Mouse (Mus musculus) lung, postnatal 10 days (tissue): ENCODE measurements around the gene Gng12.
A peak's percentile ranks its signal among the peaks of the same experiment; 100 is the strongest.
"Not testable (repeated sequence)": the region's sequence is repeated elsewhere in the genome, so short reads cannot be mapped to it uniquely, and the experiment has no call there.

Source experiments
- DNase-seq: peaks from one replicate; pipeline ENCODE4 v3.0.0; 2021

The Gng12 gene

GRCm38 (mm10) chr6:66958466-66959235 lies 62.5 kb downstream of the Gng12 start:
- DNase-seq: no peak

GRCm38 (mm10) chr6:66962582-66963043 lies 66.4 kb downstream of the Gng12 start:
- DNase-seq: peak; percentile 74

DNA sequence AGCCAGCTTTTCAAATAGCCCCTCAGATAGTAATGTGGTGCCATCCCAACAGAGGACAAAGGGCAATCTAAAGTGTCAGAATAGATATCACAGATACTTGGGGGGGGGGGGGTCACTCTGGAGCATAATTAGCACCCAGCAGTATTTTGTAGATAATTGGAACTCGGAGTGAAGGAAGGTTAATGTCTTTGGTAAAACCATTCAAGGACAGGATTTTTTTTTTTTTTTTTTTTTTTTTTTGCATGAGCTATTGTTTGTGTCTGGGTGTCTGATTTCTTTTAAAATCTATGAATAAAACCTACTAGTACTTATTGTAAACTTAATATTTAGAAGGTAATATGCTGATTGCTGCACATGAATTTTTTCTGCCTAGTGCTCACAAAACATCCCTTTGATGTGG lies 66.9 kb downstream of the Gng12 start:
- no peak for DNase-seq

DNA sequence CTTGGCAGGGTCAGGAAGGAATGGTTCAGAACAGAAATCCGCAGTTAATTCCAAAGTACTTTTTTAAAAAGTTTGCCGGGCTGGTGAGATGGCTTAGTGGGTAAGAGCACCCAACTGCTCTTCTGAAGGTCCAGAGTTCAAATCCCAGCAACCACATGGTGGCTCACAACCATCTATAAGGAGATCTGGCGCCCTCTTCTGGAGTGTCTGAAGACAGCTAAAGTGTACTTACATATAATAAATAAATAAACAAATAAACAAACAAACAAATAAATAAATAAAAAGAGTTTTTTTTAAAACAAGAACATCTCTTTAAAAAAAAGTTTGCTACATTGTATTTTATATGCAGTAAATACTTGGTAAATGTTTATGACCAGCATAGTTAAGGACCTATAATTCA lies 67.5 kb downstream of the Gng12 start:
- DNase-seq: not testable (repeated sequence)

DNA sequence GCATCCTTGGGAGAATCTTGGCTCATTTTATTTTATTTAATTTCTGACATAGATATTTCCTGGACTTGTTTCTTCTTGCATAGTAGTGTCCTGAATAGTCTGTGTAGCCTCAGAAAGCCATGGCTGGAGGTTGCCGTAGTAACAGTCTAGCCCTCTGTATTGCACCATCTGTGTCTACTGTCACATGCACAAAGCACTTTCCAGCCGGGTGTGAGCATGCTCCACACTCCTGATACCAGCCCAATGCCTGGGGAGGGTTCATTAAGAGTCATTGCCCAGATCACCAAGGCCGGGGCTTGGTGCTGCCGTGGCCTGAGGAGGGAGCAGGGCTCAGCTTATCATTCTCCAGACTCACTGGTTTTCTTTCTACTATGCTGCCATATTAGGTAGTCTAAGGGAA lies 68.0 kb downstream of the Gng12 start:
- peak; percentile 43 for DNase-seq

GRCm38 (mm10) chr6:66965203-66965602 lies 69.0 kb downstream of the Gng12 start:
- DNase-seq: no peak

GRCm38 (mm10) chr6:66967788-66968187 lies 71.6 kb downstream of the Gng12 start:
- DNase-seq: no peak

DNA sequence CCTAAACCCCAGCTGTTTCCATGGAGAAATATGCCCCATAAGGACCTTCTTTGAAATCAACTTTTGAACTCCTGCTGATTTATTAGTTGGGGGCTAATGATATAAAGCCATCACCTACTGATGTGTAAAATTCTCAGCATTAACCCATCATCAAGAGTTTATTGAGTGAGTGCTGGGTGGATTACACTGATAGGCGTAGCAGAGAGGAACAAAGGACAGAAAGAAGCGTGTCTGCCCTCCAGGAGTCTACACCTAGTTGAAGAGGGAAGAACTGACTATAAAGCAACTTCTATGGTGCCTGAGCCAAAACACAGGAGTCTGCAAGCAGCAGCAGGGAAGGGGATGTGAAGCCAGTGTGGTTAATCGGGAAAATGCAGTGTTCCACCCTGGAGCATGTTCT lies 73.2 kb downstream of the Gng12 start:
- DNase-seq: no peak

- DNase-seq: no peak
Observed at GRCm38 (mm10) chr6:66972300-66972699, 76.1 kb downstream of the Gng12 start.

GRCm38 (mm10) chr6:66973180-66973579 lies 77.0 kb downstream of the Gng12 start:
- DNase-seq: no peak

- no peak for DNase-seq
Observed at GRCm38 (mm10) chr6:66975522-66975921, 79.3 kb downstream of the Gng12 start.

DNA sequence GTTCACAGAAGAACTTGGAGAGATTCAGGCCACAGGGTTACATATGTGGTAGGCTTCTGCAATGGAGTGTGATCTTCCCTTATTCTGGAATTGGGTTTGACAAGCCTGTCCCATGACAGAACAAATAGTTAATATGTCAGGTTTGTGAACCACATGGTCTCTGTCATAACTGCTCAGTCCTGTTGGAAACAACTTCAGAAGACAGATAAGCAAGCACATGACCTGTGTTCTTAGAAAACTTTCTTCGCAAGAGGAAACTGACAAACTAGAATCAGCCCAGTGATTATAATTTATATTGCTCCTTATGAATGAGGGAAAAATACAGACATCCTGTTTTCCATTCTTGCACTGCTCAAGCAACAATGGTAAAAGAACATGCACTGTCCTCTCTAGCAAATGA lies 83.0 kb downstream of the Gng12 start:
- no peak for DNase-seq

DNA sequence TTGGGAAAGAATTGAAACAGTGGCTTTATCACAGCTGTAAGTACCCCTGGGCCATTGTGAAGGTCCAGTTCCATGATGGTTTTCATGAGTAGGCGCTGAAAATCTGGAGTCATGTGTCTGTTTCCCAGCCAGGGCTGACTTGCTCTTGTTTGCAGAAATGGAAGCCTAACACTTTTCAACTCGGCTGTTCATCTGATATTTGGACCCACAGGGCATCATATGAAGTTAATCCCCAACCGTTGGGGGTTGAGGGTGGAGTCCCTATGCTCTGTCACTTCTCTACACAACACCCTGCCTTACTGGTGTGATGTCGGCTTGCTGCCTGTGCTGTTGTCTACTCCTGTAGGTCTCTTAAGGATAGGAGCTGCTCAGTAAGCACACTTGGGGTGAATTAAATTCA lies 83.8 kb downstream of the Gng12 start:
- DNase-seq: no peak

- DNase-seq: no peak
Observed at GRCm38 (mm10) chr6:66981366-66981765, 85.2 kb downstream of the Gng12 start.

DNA sequence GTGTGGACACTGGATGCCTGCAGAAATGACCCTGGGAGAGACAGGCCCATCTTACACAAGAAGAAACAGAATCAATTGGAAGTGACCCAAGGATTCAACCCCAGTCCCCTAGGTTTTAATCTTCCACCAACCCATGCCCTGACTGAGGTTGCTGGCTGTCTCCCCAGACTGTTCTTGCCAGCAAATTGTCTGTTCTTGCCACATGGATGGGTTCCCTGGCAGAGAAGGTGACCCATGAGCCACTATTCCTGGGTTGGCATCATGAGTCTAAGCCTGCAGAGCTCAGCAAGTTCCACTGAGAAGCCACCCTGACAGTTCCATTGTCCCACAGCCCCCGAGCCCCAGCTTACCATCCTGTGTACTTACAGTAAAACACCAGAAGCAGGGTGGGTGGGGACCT lies 85.7 kb downstream of the Gng12 start:
- DNase-seq: no peak

DNA sequence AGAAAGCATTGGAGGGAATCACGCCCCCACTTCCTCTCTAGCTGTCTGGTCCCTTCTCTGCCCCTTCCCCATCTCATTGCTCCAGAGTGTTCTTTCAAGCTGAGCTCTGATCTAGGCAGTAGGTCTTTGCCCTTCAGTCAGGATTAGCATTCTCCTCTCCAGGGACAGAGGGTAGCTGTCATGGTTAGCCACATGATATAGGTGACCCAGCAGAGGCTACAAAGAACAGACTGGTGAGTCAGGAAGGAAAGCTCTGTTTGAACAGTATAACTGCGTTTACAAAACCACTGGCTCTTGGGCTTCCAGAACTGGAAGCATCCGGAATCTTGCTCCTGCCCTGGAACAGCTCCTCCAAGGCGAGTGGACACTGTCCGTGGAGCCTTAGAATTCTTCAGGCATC lies 87.9 kb downstream of the Gng12 start:
- no peak for DNase-seq

GRCm38 (mm10) chr6:66984672-66985071 lies 88.5 kb downstream of the Gng12 start:
- no peak for DNase-seq

DNA sequence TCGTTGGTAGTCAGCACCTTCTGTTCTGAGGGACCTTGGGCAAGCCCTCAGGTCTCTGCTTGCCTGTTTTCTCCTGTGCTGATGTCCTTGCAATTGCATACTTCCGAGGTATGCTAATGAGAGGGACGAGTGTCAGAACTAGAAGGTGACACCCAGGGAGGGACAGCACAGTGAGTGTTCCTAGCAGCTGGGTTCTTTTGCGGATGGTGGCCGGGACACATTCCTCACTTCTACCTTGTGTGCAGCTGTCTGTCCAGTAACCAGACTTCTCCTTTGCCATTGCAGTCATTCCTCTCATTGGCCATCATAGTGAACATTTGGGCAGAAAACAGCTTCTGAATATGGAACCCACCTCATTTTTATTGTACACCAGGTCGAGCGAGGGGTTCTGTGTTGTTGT lies 89.3 kb downstream of the Gng12 start:
- no peak for DNase-seq

DNA sequence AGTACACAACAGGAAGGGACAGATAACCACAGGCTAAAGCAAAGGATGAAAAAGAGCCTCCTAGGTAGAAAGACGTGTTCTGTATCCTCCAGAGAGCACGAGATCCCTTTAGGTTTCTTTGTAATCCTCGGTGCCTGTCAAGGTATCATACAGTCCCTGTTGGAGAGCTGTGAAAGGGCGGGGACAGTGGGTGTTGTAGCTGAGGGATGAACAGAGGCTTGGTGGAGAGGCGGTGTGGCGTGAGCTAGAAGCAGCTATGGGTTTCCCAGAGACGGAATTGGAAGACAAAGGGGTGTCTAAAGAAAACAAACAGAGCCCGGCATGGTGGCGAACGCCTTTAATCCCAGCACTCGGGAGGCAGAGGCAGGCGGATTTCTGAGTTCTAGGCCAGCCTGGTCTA lies 89.9 kb downstream of the Gng12 start:
- no peak for DNase-seq

DNA sequence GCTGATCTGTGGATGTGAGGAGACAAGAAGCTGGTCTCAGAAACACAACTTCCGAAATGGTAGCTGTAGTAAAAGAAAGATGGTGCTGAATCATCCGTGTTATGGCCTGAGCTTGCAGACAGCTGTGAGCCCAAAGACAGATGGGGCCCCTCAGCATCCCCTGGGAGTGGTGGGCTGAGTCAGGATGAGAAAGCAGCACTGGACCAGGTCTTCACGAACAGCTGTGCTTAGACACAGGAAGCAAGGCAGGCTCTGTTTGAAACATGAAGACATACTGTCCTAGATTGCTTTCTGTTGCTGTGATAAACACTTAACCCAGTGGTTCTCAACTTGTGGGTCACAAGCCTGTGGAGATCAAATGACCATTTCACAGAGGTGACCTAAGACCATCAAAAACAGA lies 91.4 kb downstream of the Gng12 start:
- DNase-seq: peak; percentile 29

- no peak for DNase-seq
Observed at GRCm38 (mm10) chr6:66988363-66988762, 92.2 kb downstream of the Gng12 start.

DNA sequence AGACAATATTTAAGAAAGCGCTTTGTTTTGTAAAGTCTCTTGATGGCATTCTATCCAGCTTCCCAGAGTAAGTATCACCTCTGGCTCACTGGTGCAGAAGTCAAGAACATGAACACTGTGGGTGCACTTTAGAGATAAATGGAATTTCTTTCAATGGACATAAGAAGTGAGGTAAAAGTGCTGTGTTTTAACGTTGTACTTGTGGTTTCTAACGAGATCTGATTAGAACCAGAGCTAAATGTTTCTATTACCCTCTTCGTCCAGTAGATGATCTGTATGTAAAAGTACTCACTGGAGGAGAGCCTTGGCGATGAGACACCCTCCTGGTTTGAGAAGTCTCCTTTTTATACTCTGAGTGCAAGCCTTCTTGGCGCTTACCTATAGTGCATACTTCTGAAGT lies 92.8 kb downstream of the Gng12 start:
- DNase-seq: no peak

DNA sequence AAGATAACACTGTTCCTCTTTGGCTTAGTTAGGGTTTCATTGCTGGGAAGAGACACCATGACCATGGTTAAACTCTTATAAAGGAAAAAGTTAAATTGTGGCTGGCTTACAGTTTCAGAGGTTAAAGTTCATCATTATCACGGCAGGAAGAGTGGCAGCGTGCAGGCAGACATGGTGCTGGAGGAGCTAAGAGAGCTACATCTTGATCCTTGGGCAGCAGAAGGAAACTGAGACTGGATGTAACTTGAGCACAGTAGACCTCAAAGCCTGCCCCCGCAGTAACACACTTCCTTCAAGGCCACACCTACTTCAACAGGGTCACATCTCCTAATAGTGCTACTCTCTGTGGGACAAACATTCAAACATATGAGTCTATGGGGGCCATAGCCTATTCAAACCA lies 93.3 kb downstream of the Gng12 start:
- no peak for DNase-seq

DNA sequence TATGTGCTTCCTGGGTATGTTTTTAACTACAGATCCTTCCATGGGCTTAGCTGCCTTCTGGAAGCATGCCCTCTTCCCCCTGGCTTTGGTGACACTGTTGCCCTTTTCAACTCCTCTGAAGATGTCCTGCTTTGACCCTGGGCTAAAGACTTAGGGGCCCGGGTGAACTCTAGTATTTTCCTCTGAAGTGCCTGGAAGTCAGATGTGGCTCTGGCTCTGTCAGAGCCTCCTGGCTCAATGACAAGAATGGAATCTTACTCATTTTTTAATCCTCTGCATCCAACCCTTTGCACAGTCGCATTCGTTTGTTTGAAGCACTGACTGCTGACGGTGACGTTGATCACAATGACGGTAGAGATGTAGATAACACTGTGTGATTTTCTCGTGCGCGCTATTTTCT lies 96.0 kb downstream of the Gng12 start:
- peak; percentile 29 for DNase-seq

DNA sequence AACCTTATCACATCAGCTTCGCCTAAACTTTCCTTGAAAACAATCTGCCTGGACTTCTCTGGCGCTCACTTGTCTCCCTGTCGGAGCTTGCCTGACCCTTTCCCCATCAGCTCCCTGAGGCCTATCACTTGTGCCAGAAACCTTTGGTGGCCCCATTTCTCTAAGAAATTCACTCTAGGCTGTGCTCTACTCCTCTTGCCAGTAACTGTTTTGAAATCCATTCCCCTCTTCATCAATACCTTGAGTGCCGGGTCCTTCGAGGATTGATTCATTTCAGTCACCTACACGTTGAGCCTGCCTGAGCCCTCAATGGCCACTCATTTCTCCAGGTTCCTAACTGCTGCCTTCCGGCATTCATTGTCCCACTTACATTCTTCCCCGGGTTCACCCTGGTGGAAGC lies 96.6 kb downstream of the Gng12 start:
- no peak for DNase-seq
